Mouse (Mus musculus) spleen, postnatal 14 days (tissue): ENCODE results near the gene Sh3pxd2a.

Source experiments
- DNase-seq, 2 experiments: peaks; one replicate each; pipeline ENCODE4 v3.0.0; 2021 to 2022; ENCODE audit warnings: low spot score in 2 of 2

The Sh3pxd2a gene

DNA sequence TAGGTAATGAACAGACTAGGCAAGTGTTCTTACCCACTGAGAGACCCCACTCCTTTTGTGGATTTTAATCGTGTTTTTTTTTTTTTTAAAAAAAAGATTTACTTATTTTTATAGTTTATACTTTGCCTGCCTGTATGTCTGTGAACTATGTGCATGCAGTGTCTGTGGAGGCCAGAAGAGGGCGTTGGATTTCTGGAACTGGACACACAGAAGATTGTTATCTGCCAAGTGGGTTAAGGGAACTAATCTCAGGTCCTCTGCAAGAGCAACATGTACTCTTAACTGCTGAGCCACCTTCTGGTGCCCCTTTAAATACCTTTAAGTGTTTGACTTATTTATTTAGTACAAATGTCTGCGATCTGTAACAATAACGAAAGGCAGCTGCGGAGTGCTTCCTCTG, 92.2 kb downstream of the Sh3pxd2a start:
- no peak for DNase-seq

DNA sequence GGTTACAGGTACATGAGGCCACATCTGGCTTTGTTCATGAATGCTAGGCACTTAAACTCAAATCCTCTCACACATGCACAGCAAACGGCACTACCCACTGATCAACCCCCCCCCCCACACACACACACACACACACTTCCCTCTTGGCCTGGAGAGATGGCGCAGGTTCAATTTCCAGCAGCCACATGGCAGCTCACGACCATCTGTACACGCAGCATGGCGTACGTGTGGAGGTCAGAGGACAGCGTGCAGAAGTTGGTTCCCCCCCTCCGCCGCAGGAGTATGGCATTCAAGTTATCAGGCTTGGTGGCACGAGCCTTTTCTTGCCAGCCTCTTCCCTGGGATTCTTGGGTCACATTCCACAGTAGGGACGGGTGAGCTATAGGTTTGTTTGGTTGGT, 92.7 kb downstream of the Sh3pxd2a start:
- DNase-seq: no peak

DNA sequence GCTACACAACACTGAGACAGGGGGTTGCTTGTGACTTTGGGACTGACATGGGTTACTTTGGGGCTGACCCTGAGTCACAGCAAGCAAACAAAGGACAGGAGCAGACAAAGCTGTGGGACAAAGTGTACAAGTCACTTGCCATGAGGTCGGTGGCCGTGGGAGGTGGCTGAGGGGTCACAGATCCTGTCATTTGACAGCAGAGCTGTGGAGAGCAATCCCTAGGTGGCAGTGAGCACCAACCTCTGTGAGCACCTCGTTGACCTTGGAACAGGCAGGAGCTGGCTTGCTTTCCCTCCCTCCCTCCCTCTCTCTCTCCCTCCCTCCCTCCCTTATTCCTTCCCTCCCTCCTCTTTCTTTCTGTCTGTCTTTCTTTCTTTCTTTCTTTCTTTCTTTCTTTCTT, 95.2 kb downstream of the Sh3pxd2a start:
- no peak for DNase-seq

DNA sequence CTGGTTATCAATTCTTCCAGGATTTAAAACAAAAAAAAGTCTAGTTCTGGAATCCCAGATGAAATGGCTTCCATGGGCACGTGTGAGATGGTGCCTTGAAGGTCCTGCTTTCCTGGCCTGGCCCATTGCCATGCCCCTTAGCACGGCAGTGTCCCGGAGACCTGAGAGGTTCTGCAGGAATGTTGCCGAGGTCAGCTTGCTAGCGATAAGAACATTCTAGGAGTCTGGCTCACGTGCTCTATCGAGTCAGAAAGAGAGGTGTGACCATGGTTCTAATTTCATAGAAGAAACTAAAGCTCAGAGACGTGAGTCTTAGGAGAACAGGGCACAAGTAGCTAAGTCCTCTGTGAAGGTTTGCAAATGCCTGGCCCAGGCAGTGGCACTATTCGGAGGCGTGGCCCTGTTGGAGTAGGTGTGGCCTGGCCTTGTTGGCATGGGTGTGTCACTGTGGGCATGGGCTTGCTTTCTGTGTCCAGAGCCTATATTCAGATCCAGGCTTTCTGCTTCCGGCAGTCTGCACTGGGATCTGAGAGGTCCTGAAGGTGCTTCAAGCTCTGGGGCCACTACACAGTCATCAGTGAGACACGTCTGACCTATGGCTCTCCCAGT, 96.8 kb downstream of the Sh3pxd2a start:
- DNase-seq: no peak

DNA sequence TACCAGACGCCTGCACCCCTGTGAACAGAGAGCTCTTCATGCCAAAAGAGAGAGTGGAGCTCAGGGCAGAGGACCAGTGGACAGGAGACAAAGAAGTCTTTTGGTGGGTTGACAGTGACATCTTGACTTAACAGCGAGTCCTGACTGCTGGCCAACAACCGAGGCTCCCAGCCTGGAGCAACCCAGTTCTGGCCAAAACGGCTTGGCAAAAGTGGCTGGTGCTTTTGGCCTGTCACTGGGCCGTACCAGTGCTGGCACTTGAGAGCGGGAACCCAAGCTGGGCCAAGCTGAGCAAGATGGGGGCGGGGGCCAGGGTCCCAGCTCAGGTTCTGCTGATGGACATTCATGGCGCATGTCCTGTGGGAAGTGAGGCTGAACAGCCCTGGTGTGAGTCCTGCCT, 97.6 kb downstream of the Sh3pxd2a start:
- no peak for DNase-seq

DNA sequence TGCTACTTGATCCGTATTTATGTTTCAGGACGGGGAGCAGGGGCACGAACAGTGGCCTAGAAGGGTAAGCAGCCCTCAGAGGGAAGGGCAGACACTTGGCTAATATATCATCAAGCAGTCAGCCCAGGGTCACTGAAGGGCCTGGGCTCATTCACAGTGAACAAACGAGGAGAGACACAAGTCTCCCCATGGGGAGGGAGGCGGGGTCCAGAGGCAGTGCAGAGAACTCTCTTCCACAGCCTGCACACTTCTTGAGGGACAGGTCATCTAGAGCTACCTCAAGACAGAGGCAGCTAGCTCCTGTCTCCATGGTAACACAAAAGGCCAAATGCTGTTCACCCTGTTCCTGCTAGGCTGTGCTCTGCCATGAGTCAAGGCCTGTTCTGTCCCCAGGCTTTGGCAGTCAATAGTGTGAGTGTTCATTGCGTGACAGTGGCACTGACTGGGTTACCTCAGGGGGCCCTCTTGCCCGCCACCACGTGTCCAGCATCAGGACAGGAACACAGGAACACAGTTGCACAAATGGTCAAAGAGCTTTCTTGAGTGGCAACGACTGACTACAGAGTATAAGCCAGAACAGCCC, 101.0 kb downstream of the Sh3pxd2a start:
- DNase-seq: no peak

DNA sequence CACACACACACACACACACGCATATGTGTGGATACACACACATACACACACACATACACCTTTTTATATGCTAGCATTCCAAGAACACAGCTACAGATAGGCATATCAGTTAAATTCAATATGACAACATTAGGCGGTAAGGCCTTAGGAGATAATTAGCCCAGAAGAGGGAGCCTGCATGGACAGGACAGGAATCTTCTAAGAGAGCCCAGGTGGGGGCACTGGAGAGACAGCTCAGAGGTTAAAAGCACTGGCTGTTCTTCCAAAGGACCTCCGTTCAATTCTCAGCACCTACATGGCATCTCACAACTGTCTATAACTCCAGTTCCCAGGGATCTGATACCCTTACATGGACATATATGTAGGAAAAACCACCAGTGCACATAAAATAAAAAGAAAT, 103.3 kb downstream of the Sh3pxd2a start:
- no peak for DNase-seq

DNA sequence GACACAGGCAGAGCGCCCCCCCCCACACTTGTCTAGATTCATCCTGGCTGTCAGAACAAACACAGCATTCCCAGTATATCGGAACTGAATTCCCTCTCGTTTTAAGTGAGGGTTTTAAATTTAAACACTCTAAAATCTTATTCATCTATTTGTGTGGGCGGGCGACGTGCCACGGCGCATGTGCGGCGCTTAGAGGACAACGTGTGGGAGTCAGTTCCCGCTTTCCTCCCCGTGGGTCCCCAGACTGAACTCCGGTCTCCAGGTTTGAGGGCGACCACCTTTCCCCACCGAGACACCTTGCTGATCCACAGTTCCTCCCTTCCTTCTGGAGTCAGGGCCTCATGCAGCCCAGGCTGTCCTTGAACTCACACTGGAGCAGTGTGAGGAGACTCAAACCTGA, 104.2 kb downstream of the Sh3pxd2a start:
- DNase-seq: no peak

DNA sequence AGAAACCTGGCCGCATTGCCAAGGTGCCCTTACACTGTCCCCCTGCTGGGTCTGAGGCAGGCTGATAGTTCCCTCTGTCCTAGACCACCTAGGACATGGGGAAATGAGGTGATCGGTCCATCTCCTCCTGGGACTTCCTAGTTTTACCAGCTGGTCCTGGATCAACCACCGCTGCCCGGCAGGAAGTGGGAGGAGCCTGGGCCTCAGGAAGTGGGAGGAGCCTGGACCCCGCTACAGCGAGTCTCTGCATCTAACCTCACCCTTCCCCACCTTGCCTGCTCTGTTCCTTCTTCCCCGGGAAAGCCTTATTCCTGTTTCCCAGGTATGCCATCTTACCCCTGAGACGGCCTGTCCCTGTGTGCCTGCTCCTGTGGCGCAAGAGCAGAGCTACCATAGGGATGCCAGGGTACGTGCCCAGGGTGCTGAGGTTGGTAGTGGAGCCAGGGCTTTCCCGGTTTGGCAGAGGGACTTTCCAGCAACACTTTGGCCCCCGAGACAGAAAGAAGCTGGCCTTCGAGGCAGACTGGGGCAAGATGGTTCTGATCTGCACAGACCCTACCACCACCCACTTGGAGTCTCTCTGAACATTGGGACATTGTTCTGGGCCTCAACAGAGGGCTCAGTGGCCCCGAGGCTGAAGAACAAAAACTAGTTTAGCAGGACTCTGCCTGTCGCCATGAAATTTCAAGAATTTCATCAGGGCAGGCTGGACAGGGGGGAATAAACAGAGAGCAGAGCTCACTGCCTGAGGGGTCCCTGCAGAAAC, 104.9 kb downstream of the Sh3pxd2a start:
- DNase-seq: no peak

DNA sequence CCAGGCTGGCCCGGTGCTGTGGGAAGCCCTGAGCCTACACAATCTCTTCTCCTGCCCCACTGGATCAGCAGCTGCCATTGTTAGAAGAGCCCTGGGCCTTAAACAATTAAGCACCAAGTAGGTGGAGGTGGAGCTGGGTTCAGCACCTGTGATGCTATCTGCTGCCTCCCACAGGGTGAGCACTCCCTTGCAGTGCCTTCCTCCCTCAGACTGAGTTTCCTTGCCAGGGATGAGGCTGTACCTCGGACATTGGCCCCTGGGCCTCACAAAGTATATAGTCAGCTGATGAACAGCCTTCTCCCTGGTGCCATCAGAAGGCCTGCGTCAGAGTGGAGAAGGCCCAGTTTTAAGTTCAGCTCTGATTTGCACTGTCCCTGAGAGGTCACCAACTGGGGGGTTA, 106.9 kb downstream of the Sh3pxd2a start:
- no peak for DNase-seq

DNA sequence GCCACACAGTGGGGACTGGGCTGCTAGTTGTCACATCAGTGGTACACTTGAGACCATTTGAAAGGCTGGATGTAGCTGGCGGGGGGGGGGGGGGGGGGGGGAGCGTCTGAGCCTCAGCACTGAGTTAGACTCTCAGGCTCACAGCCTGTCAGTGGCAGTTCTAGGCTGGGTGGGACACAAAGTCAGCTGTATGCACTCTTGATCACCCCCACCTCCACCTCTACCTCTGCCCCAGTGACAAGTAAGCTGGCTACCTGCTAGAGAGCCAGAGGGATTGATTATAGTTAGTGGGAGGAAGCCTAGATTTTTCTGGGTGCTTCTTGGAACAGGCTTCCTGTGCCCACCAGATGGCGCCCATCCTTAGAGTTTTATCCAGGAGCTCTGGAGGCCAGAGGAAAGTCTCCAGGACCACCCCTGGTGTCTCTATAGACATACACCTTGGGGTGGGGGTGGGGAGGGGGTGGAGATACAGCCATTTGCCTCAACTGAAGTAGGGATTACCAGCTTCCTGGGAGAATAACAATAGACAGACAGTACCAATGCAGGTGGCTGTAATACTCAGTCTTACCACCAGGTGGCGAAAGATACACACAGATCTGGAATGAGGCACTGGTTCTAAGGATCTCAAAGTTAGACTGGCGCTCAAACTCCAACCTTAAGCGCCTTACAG, 107.9 kb downstream of the Sh3pxd2a start:
- DNase-seq: peak; percentile 52 to 78

DNA sequence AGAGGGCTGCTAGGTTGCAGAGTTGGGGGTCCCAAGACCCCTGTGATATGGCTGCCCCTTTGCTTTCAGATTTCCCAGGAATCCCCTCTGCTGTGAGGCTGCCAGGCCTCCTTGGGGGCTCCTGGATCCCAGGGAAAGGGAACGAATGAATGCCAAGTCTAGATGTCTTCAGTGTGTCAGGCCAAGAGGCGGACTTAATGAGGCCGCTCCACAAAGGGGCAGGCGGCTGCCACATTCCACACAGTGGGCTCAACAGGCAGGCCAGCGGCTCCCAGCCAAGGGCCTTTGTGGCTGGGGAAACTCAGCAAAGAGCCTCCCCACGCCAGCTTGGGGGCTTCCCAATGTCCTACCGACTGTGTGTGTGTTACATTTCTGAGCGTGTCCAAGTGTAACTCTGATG, 109.7 kb downstream of the Sh3pxd2a start:
- no peak for DNase-seq

DNA sequence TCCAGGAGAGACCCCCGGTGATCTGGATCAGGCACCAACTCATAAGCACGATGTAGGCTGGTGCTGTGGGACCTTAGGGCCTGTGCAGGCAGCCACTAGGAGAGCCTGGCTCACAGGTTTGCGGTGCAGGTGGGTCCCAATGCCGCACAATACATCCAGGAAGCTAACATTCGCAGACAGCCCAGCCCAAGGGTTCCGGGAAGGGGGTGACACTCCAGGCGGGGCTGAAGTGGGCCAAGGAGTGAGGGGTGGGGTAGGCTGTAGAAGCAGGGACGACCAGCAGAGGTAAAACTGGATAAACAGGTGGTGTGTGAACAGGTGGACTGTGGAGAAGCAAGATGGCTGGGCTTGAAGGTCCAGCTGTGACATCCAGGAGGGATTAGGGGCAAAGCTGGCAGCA, 115.2 kb downstream of the Sh3pxd2a start:
- no peak for DNase-seq

DNA sequence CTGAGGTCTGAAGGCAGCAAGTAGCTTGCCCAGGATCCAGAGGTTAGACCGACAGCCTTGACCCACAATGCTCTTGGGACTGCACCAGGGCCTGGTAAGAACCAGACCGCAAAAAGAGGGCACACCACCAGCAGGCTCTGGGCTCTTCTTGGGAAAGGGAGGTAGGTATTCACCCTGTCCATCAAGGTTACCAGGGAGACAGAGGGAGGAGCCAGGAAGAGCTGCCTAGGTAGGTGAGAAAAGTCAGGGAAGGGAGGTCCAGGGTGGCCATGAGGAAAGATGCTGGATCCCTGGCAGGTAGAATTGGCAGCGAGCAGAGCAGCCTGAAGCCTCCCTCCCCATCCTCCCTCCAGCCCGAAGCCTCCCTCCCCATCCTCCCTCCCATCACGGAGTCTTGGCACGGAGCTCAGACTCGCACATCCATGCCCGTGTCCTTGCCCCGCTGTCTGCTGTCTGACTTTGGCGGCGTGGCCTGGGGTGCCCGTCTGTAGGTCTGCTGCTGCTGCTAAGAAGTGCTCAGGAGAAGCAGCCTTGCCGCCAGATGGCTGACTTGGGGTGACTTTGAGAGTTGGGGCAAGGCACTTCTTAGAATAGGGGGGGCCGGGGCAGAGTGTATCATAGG, 115.7 kb downstream of the Sh3pxd2a start:
- no peak for DNase-seq

DNA sequence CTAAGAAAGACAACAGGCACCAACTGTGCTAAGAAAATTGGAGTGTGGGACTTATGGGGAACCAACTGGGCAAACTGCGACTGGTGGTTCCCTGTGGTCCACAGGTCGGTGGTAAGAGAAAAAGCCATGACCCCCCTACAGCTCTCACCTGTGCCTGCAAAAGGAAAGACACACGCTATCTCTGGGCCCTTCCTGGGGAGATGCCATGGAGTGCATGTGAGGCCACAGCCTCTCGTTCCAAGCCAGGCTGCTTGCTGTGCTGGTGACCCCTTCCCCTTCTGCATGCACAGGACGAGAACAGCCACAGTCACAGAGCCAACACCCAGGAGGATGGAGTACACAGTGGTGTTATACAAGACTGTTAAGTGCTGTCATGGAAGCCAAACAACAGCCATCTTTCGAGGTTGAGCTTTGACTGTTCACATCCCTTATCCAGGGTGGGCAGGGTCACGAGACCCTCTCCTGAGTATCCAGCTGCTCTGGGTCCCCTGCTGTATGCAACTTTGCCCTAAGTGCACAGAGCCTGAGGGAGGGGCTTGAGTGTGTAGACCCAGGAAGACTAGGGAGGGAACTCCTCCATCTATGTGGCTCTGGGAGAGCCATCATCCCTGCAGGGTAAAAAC, 117.1 kb downstream of the Sh3pxd2a start:
- no peak for DNase-seq

DNA sequence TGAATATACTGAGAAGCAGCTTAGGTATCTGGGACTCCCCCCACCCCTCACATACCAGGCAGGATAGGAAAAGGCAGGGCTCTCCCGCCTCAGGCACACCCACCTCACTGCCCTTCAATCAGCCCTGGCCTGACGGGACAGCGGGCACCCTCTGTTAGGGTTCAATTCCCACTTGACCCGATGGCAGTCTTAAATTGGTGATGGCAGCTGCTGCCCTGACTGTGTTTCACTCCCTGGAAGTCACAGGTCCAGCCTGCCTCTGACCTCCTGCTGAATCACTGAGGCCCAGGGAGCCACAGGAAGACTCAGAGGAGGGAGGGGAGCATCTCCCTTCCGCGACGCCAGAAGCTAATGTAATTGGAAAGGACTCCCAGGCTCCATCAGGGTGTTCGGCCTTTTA, 117.6 kb downstream of the Sh3pxd2a start:
- no peak for DNase-seq

DNA sequence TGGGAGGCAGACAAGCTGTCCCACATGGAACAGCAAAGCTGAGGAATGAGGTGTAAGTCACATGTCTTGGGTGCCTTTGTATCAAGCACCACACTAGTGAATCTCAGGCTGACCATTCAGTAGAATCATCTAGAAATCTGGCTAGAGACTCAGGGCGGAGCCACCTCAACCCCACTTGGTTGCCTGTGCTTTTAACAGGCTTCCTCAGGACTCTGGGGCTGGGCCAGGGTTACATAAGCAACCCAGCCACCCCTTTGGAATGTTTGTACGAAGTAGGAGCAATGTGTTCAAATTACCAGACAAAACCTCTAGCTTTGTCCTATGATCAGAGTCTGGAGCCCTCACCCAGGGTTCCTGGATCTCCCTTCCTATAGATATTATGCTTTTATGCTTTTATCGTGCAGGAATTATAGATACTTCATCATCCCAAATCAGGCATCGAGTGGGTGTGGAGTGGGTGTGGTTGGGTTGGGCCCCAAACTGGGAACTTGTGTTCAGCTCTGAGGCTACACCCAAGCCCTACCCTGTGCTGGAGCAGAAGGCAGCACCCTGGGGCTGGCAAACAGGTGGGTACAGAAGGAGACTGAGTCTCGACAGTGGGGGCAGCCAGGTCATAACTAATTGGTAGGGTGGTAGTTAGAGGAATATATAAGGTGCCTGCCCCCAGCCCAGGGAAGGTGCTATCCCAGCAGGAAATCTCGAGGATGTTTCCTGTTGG, 118.2 kb downstream of the Sh3pxd2a start:
- no peak for DNase-seq

DNA sequence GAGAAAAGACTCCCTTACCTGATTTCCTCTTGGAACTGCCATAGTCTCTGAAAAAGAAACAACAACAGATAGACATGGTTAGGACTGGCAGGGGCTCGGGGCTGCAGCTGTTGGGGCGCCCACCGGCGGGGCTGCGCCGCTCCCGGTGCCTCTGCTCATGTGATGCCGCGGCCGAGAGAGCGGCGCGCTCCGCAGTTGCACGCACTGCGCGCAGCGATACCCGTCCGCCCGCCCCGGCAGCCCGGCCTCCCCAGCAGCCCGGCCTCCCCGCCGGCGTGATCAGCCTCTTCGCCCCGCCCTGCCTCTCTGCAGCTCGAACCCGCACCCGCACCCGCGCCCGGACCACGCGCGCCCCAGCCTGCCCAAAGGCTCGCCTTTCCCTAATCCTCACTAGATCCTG, 120.8 kb downstream of the Sh3pxd2a start:
- no peak for DNase-seq

DNA sequence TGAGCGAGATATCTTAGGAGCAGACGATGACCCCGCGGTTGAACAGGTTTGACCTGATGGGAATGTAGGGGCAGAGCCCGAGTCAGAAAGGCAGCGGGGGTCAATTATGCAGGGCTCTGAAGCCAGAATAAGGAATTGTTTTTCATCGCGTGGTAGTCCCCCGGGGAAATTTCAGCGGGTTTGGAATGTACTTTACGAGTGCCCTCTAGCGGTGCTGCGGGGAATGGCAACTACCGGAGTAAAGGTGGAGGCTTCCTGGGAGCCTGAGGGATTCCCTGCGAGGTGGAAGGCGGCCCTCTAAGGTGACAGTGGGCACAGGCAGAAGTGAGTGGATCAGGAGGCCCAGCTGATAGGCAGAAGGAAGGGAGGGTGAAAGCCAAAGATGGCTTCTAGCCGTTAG, 125.0 kb downstream of the Sh3pxd2a start:
- peak; percentile 28 to 51 for DNase-seq

DNA sequence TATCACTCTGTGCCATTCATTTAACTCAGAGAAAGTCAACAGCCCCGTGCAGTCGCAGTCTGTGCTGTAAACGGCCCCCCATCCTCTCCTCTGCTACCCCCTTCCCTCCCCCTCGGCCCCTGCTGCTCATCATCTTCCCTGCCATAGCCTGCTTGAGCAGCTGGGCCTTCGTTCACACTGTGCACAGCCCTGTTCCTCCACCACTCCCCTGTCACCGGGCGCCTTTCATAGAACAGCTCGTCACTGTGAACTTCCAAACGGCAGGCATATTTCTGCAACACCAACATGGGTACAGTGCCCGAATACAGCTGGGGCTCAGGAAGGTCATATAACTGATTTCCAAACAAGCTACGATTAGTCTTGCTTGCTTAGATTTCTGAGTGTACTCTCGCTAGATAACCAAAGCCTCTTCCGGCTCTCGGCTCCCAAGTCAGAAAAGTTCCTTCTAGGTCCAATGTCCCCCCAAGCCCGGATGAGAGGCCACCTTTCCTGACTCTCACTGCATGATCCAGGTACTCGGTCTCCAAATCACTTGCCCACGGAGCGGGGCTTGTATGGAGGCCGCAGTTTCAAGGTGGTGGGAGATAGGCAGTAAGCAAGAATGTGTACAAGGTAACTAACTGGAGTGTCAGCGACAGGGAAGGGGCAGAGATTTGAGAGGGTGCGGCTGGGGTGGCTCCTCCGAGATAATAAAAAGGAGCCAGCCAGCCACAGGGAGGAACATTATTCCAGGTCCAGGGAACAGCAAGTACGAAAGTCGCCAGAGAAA, 125.6 kb downstream of the Sh3pxd2a start:
- DNase-seq: no peak
